Mouse (Mus musculus) left cerebral cortex, postnatal 36 days (tissue): ENCODE results near the gene Map4k3. TPM values are rescaled to one million over a fixed set of nuclear protein-coding genes. Genes with fewer than 3 reads are reported as not detected.
"Not testable (repeated sequence)": the region's sequence is repeated elsewhere in the genome, so short reads cannot be mapped to it uniquely, and the experiment has no call there.

Experiments used
- DNase-seq, 2 experiments: peaks; one replicate each; pipeline ENCODE4 v3.0.0; 2021 to 2022; ENCODE audit warnings: low spot score in 2 of 2, mixed read lengths in 1 of 2
- intact Hi-C: fragments of 180-260 bp; cut with DNase I; formaldehyde crosslinking; loops from one replicate; pipeline ENCODE4 v1.15.1; 2025
- total RNA-seq, 2 experiments: library from RNA; stranded (reverse); gene quantifications; 2 replicates each; pipeline ENCODE4 v1.2.3; 2021

The Map4k3 gene
- total RNA-seq = 10 to 100 TPM; 63.1 to 69.2 TPM

DNA sequence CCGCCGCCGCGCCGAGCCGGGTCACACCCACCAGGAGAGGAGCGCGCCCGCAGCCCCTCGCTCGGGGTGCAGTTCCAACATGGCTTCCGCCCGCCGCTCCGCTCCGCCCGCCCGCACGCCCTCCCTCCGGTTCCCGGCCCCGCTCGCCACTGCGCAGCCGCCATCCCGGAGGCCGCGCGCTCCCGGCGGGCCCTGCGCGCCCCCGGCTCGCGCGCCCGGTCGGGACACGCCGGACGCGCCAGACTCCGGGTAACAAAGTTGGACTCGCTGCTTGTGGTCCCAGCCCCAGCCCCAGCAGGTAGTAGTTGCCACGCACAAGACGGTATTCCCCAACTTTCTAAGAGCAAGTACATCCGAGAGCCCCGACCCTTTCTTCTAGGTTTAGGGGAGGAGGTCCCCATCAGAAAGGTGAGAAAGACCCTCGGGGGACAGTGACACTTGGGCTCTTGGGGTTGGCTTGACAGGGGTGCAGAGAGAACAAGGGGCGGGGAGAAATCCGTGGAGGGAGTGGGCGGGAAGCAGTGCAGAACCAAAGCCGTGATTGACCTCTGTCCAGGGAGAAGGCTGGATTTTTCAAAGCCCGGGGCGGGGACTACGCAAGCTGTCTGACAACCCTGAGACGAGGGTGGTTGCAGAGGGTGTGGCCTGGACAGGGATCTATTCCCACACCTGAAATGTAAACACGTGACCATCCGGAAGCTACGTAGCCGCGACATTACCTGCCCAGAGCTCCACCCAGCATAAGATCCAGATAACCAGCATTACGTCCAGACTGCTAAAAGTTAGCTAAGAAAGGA lies at the start of gene Map4k3:
TSS of gene Map4k3 (minus strand) at position 424 of the 797 bp plus-strand sequence.
- peak; percentile 85 to 86 for DNase-seq

GRCm38 (mm10) chr17:80777581-80777980 lies 49.3 kb upstream of the Map4k3 start:
- intact Hi-C loops = no loop called here
- no peak for DNase-seq

More for the DNA sequence above, at the start of gene Map4k3:
- intact Hi-C loops = loop anchor here (5.0 kb wide), 1 partner anchor 214 kb away; the partner anchor contains the start of gene Tmem178

- intact Hi-C loops = no loop called here
- peak; percentile 35 to 44 for DNase-seq
Observed at GRCm38 (mm10) chr17:80775178-80775788, 47.0 kb upstream of the Map4k3 start.

GRCm38 (mm10) chr17:80772545-80773453 lies 44.5 kb upstream of the Map4k3 start:
- intact Hi-C loops = loop anchor here (2.0 kb wide), 1 partner anchor 28 kb away; no protein-coding TSS in a partner anchor
- peak; percentile 25 to 26 for DNase-seq

GRCm38 (mm10) chr17:80770065-80770464 lies 41.8 kb upstream of the Map4k3 start:
- no peak for DNase-seq

DNA sequence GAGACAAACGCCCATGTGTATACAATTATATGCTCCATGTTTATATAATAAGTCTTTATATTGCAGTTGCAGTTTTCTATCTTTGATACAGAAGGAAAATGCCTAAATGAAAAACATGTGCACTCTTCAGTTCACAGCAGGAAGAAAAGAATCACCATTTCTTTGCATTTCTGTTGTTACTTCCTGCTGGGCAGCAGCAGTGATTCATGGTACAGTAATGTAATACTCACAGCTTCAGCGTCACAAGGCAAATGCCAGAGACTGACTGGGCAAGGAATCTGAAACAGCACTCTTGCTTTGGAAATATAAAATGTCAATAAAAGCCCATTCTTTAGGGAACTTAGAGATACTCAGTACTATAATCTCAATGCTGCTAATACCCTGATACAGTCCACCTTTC lies 36.9 kb upstream of the Map4k3 start:
- no peak for DNase-seq
- intact Hi-C loops = no loop called here

More at GRCm38 (mm10) chr17:80770065-80770464, 41.8 kb upstream of the Map4k3 start:
- intact Hi-C loops = no loop called here

GRCm38 (mm10) chr17:80763065-80763681 lies 34.9 kb upstream of the Map4k3 start:
- no peak for DNase-seq
- intact Hi-C loops = loop anchor here (5.0 kb wide), 1 partner anchor 39 kb away; no protein-coding TSS in a partner anchor

DNA sequence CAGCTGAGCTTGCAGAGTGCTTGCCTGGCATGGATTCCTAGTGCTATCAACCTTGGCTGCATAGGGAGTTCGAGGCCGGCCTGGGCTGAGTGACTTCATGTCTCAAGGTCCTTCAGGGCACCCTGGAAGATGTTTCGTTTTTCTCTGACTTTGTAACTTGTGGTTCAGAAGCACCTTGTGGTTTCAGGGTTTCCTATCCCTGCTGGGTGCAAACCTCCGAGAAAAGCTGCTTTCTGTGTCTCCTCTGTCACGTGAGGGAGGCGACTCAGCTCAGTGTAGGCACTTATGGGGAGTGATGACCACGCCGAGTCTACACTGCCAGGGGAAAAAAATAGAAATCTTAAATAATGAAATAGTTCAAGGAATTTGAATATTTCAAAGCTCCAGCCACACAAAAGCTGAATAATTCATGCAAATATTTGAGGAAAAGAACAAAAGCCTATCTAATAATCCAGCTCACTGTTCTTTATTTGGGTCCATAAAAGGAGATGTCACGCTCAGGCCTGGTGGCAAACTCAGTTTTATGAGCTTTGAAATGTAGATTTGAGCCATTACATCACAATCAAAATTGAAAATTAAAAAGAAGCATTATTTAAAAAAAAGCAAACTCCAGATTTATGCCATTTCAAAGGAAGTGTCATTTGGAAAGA lies 34.2 kb upstream of the Map4k3 start:
- DNase-seq = no peak
- intact Hi-C loops = loop anchor here (5.0 kb wide), 1 partner anchor 40 kb away; no protein-coding TSS in a partner anchor

DNA sequence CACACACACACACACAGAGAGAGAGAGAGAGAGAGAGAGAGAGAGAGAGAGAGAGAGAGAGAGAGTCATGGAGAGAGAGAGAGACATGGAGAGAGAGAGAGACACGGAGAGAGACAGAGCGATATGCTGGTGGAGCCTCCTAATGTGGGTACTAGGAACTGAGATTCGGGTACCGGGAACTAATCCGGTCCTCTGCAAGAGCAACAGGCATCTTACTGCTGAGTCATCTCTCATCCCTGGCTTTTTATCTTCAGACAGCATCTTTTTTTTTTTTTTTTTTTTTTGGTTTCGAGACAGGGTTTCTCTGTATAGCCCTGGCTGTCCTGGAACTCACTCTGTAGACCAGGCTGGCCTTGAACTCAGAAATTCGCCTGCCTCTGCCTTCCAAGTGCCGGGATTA lies 32.9 kb upstream of the Map4k3 start:
- not testable (repeated sequence) for DNase-seq
- intact Hi-C loops = loop anchor here (5.0 kb wide), 1 partner anchor 41 kb away; no protein-coding TSS in a partner anchor

DNA sequence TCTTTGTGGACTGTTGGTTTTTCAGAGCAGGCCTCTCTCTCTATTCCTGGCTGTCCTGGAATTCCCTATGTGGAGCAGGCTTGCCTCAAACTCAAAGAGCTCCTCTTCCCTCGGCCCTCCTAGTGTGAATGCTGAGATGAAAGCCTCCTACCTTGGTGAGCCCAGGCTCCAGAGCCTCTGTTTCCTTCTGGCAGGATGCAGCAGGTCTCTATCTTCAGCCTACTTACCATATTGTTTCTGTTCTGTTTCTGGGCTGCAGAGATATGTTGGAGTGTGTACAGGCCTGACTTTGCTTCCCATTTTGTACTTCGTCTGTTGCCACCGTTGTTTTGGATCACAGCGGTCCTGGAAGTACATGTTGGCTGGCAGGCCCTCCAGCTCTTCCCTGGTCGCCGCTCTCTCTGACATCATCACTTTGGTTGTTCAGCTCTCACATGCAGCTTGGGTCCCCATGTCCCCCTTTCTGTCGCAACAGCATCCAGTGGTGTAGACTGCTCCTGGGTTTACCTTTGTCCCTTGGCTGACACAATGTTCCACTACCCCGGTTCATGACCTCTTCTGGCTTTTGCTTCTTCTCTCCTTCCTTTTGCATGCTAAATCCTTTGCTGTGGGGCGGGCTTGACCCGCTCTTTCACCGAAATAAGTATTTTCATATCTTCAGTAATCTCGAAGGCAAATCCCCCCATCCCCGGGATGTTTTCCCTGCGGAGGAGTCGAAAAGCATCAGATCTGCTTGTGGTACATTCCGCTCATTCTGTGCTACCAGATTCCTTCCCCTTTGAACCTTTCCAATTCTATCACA lies 32.3 kb upstream of the Map4k3 start:
- DNase-seq = peak; percentile 27 to 59
- intact Hi-C loops = loop anchor here (5.0 kb wide), 1 partner anchor 42 kb away; no protein-coding TSS in a partner anchor

DNA sequence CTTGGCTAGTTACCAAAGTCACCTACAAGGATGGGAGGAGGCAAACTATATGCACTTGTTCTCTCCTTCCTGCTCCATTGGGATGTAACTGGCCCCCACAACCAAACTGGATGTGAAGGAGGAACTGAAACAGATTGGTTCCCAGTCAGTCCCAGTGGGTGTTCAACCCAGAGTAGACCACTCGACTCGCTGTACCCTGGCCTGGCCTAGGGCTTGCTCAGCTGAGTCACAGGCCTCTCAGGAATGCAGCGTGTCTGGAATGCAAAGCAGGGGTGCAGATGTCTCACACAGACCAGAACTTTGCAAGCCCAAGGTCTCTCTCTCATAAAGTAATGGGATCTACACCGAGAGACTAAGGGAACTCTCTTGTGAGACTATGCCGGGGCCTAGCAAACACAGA lies 27.8 kb upstream of the Map4k3 start:
- no peak for DNase-seq
- intact Hi-C loops = no loop called here

DNA sequence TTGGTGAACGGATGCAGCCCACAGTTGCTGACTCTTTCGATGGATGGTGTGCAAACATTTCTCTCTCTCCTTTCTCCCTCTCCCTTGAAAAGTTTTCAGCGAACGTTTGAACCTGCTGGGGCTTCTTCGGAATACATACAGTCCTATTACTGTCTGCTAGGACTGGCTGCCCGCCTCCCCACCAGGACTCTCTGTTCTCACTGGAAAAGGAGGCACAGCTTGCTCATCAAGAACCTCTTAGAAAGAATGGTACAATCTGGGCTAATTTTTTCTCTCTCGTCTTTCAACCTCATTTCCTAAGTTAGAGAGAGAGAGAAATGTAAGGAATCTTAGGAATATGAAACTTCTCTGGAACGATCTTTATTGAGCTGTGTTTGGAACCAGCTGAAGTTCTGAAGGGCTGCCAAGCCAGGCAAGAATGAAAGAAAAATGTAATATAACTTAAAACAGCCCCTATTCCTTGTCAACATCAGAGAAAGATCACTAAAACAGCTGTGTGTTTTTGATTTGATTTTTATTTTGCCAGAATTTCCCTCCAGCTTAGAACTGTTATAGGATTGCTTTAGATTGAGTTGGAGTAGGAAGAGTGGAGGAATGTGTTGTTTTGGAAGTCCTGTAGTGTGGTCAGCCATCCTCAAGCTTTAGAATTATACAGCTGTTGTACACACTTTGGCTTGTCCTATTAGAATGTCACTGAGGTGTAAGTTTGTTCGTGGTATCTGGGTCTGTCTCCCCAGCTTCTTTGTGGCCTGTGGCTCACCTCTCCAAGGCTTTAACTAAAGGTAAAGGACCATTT lies 27.0 kb upstream of the Map4k3 start:
- intact Hi-C loops = no loop called here
- peak in 1 of 2 experiments; percentile 25 for DNase-seq

- DNase-seq = no peak
- intact Hi-C loops = no loop called here
Observed at GRCm38 (mm10) chr17:80754589-80754988, 26.3 kb upstream of the Map4k3 start.

DNA sequence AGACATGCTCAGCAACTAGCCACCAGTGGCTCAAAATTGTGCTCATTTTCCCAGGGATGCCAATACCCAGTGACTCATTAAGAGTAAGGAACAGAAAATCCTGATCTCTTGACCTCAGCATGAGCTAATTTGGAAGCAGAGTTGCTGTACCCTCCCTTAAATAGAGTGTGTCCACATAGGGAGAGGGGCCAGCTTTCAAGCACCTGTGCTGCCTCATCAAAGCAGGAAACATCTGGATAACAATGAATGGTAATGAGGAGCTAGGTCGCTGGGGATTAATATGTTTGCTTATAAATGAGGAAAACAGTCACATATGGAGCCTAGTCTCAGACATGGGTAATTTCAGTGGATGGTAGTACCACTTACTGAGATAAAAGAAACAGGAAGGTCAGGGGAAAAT lies 24.2 kb upstream of the Map4k3 start:
- DNase-seq = no peak
- intact Hi-C loops = no loop called here

GRCm38 (mm10) chr17:80739421-80739820 lies 11.1 kb upstream of the Map4k3 start:
- intact Hi-C loops = no loop called here
- DNase-seq = no peak

GRCm38 (mm10) chr17:80734700-80735099 lies 6.4 kb upstream of the Map4k3 start:
- DNase-seq = no peak
- intact Hi-C loops = no loop called here

DNA sequence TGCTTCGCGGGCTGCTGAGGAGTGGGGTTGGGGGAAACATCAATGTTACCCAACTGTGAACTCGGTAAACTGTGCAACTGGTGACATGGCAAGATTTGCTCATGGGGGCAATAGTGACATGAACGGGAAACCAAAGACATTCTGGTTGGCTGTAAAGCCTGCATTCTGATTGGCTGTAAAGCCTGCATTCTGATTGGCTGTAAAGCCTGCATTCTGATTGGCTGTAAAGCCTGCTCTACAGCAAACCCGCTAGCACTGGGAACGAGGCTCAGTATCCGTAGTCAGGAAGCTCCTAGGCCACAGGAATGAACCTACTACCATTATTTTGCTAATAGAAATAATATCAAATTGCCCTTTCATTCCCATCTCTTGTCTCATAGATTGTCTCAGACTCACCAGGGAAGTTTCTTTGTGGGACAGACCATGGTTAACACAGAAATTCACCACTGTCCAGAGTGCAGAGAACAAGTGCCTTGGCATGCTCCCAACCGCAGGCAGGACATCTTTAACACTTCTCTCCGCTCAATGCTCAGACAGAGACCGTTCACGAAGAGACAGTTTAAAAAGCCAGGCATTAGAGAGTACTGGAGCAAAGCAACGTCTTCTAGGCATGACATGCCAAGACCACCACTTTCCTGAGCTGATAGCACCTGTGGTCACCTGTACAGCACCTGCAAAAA lies 5.0 kb upstream of the Map4k3 start:
- DNase-seq = no peak
- intact Hi-C loops = no loop called here
